Mouse (Mus musculus) stomach, embryonic 16.5 days (tissue): ENCODE results near the gene Picalm. TPM values are rescaled to one million over a fixed set of nuclear protein-coding genes. Genes with fewer than 3 reads are reported as not detected.
A peak's percentile ranks its signal among the peaks of the same experiment; 100 is the strongest.

ENCODE experiments used
- ATAC-seq: fragments of 200-750 bp; cut with Nextera tagmentation; 2 replicates; pipeline ENCODE4 v1.8.0; 2017; ENCODE audit warnings: moderate number of reproducible peaks, moderate TSS enrichment; ENCODE audit not compliant: insufficient read depth, low FRiP score
- H3K27ac ChIP-seq: fragments of 300-500 bp; sonication (generic); 2 replicates; pipeline ENCODE4 v1.5.1; 2014; ENCODE audit warnings: low read length
- H3K27me3 ChIP-seq: fragments of 300-500 bp; sonication (generic); 2 replicates; pipeline ENCODE4 v1.6.1; 2014; ENCODE audit warnings: low read length, control low read depth, mixed read lengths; ENCODE audit not compliant: control insufficient read depth, insufficient read depth
- H3K36me3 ChIP-seq: fragments of 300-500 bp; sonication (generic); 2 replicates; pipeline ENCODE4 v1.6.1; 2014; ENCODE audit warnings: low read length; ENCODE audit not compliant: control insufficient read depth, insufficient read depth
- H3K4me1 ChIP-seq: fragments of 300-500 bp; sonication (generic); 2 replicates; pipeline ENCODE4 v1.6.1; 2014; ENCODE audit warnings: low read length, control low read depth, mixed read lengths; ENCODE audit not compliant: control insufficient read depth, insufficient read depth
- H3K4me2 ChIP-seq: fragments of 300-500 bp; sonication (generic); 2 replicates; pipeline ENCODE4 v1.6.1; 2014; ENCODE audit warnings: low read depth, low read length, mixed read lengths
- H3K4me3 ChIP-seq: fragments of 300-500 bp; sonication (generic); replicated peaks from 2 replicates; pipeline ENCODE4 v1.5.1; 2014; ENCODE audit warnings: mild to moderate bottlenecking, low read length
- H3K9ac ChIP-seq: fragments of 300-500 bp; sonication (generic); 2 replicates; pipeline ENCODE4 v1.6.1; 2014; ENCODE audit warnings: low read length
- H3K9me3 ChIP-seq: fragments of 300-500 bp; sonication (generic); replicated peaks from 2 replicates; pipeline ENCODE4 v1.6.1; 2016; ENCODE audit warnings: low read length, control low read depth; ENCODE audit not compliant: control insufficient read depth
- WGBS: fragments of 180-500 bp; shearing (Covaris S2); extraction: QIAGEN DNeasy Blood & Tissue Kit; methylation state at CpG from one replicate; pipeline ENCODE4 v1.1.7; 2014; 5-methylcytosine and 5-hydroxymethylcytosine counted together
- polyA plus RNA-seq: library from polyadenylated mRNA; unstranded; fragments of >200 nt; fragmentation: Nextera tagmentation; extraction: Ambion mirVana; gene quantifications from 2 replicates; pipeline ENCODE4 v1.2.1, GENCODE M21; 2015

Gene Picalm
- polyA plus RNA-seq, 1 experiment from 2014 or later: 46.9 TPM

- peaks cover 7% of the 10 kb centered on the region for H3K4me1 ChIP-seq
- peak overlapping the region; percentile 99 for H3K27ac ChIP-seq
- no peaks in the 10 kb centered on the region for H3K9me3 ChIP-seq
- H3K36me3 ChIP-seq: no peaks in the 10 kb centered on the region
- no peaks in the 10 kb centered on the region for H3K27me3 ChIP-seq
- peak; percentile 16; the same call in 1 of the 2 replicates for ATAC-seq
- peak overlapping the region; percentile 99 for H3K9ac ChIP-seq
- peak overlapping the region; percentile 75 for H3K4me2 ChIP-seq
- WGBS: under 1% methylated on average over 12 of the region's 12 CpGs
- peak overlapping the region; percentile 94 for H3K4me3 ChIP-seq
Observed at GRCm38 (mm10) chr7:90129271-90129731, 712 bp upstream of the Picalm start.

GRCm38 (mm10) chr7:90130501-90131375 lies 725 bp downstream of the Picalm start:
- Histone ChIP-seq H3K27me3 (no peaks in the 10 kb centered on the region), H3K4me3 (peak overlapping the region; percentile 94), H3K36me3 (no peaks in the 10 kb centered on the region), H3K9ac (peak overlapping the region; percentile 99), H3K9me3 (no peaks in the 10 kb centered on the region), H3K4me2 (peak overlapping the region; percentile 72), H3K27ac (peak overlapping the region; percentile 99), H3K4me1 (peaks cover 10% of the 10 kb centered on the region)
- no peak for ATAC-seq
- under 1% methylated on average over 39 of the region's 39 CpGs for WGBS

- Histone ChIP-seq H3K9ac (peak overlapping the region; percentile 99), H3K27ac (peak overlapping the region; percentile 99), H3K4me1 (peaks cover 12% of the 10 kb centered on the region), H3K4me2 (peak overlapping the region; percentile 72), H3K27me3 (no peaks in the 10 kb centered on the region), H3K4me3 (peak overlapping the region; percentile 94), H3K9me3 (no peaks in the 10 kb centered on the region), H3K36me3 (no peaks in the 10 kb centered on the region)
- WGBS: 0% methylated on average over 2 of the region's 2 CpGs
- no peak for ATAC-seq
Observed at GRCm38 (mm10) chr7:90131376-90131651, 1.3 kb downstream of the Picalm start.

GRCm38 (mm10) chr7:90131831-90132241 lies 1.8 kb downstream of the Picalm start:
- peaks cover 17% of the 10 kb centered on the region for H3K4me1 ChIP-seq
- H3K36me3 ChIP-seq: no peaks in the 10 kb centered on the region
- peak overlapping the region; percentile 99 for H3K27ac ChIP-seq
- H3K9me3 ChIP-seq: no peaks in the 10 kb centered on the region
- peak overlapping the region; percentile 99 for H3K9ac ChIP-seq
- peak overlapping the region; percentile 94 for H3K4me3 ChIP-seq
- H3K27me3 ChIP-seq: no peaks in the 10 kb centered on the region
- WGBS: 2% methylated on average over 7 of the region's 7 CpGs
- peak overlapping the region; percentile 72 for H3K4me2 ChIP-seq
- no peak for ATAC-seq

GRCm38 (mm10) chr7:90132322-90132721 lies 2.3 kb downstream of the Picalm start:
- no peaks in the 10 kb centered on the region for H3K27me3 ChIP-seq
- H3K9me3 ChIP-seq: no peaks in the 10 kb centered on the region
- H3K9ac ChIP-seq: peak overlapping the region; percentile 99
- peak overlapping the region; percentile 94 for H3K4me3 ChIP-seq
- no peaks in the 10 kb centered on the region for H3K36me3 ChIP-seq
- peaks cover 17% of the 10 kb centered on the region for H3K4me1 ChIP-seq
- H3K4me2 ChIP-seq: peak overlapping the region; percentile 72
- H3K27ac ChIP-seq: peak overlapping the region; percentile 99
- WGBS: 47% methylated on average over 3 of the region's 3 CpGs
- ATAC-seq: no peak

- Histone ChIP-seq H3K36me3 (no peaks in the 10 kb centered on the region), H3K4me2 (no peak overlapping the region), H3K9ac (no peak overlapping the region), H3K9me3 (no peaks in the 10 kb centered on the region), H3K27me3 (no peaks in the 10 kb centered on the region), H3K4me1 (peaks cover 26% of the 10 kb centered on the region; the same call in 1 of the 2 replicates), H3K27ac (no peak overlapping the region), H3K4me3 (no peak overlapping the region)
- ATAC-seq: no peak
- 78% methylated on average over 3 of the region's 3 CpGs for WGBS
Observed at GRCm38 (mm10) chr7:90136736-90137135, 6.7 kb downstream of the Picalm start.

GRCm38 (mm10) chr7:90138359-90138758 lies 8.3 kb downstream of the Picalm start:
- H3K4me2 ChIP-seq: no peak overlapping the region
- no peak overlapping the region for H3K27ac ChIP-seq
- H3K4me3 ChIP-seq: no peak overlapping the region
- H3K27me3 ChIP-seq: no peaks in the 10 kb centered on the region
- no peaks in the 10 kb centered on the region for H3K9me3 ChIP-seq
- H3K9ac ChIP-seq: no peak overlapping the region
- H3K36me3 ChIP-seq: no peaks in the 10 kb centered on the region
- H3K4me1 ChIP-seq: peaks cover 32% of the 10 kb centered on the region
- no peak for ATAC-seq
- WGBS: 69% methylated on average over 4 of the region's 4 CpGs

GRCm38 (mm10) chr7:90140290-90140689 lies 10.3 kb downstream of the Picalm start:
- Histone ChIP-seq H3K9me3 (no peaks in the 10 kb centered on the region), H3K27me3 (no peaks in the 10 kb centered on the region), H3K4me1 (peaks cover 35% of the 10 kb centered on the region), H3K4me2 (no peak overlapping the region), H3K27ac (no peak overlapping the region), H3K4me3 (no peak overlapping the region), H3K36me3 (no peaks in the 10 kb centered on the region), H3K9ac (no peak overlapping the region)
- 40% methylated on average over 3 of the region's 3 CpGs for WGBS
- ATAC-seq: no peak

- WGBS: 78% methylated on average over 2 of the region's 2 CpGs
- Histone ChIP-seq H3K27ac (no peak overlapping the region), H3K36me3 (no peaks in the 10 kb centered on the region), H3K9ac (no peak overlapping the region), H3K9me3 (no peaks in the 10 kb centered on the region), H3K4me3 (no peak overlapping the region), H3K4me1 (peaks cover 41% of the 10 kb centered on the region), H3K4me2 (no peak overlapping the region), H3K27me3 (no peaks in the 10 kb centered on the region)
- ATAC-seq: no peak
Observed at GRCm38 (mm10) chr7:90144275-90144674, 14.3 kb downstream of the Picalm start.
